Comparison of ENCODE assay signal across 29 mouse cellular contexts in genomic region chr2:160628666-160629527, GRCm38 (mm10). TPM values are rescaled to one million over a fixed set of nuclear protein-coding genes. Genes with fewer than 3 reads are reported as not detected.
A peak's percentile ranks its signal among the peaks of the same experiment; 100 is the strongest.
DNase-seq lines count a peak whose midpoint lies in the region; ATAC-seq lines count a peak whose summit lies in the region.
"Had no signal": no experiment of that assay in that cellular context is flagged by ENCODE, and none has a peak within 500 bp of the region (broad histone marks: within the 10 kb centered on the region; RNA-seq: fewer than 3 reads in every experiment).

No protein-coding gene starts in this region.

- no peak overlapping the region for H3K9ac ChIP-seq in midbrain, embryonic 11.5 days (ENCODE audit: low read length)
- H3K9ac ChIP-seq in midbrain, embryonic 13.5 days (replicated peaks): no peak overlapping the region
- H3K9ac ChIP-seq in liver, embryonic 15.5 days: no peak overlapping the region
- H3K9ac ChIP-seq: embryonic facial prominence, embryonic 15.5 days; heart, embryonic 13.5 days; hindbrain, embryonic 15.5 days; limb, embryonic 13.5 days; midbrain, embryonic 12.5 days; neural tube, embryonic 13.5 days had no signal

- no peaks in the 10 kb centered on the region for H3K36me3 ChIP-seq in heart, embryonic 10.5 days
- no peaks in the 10 kb centered on the region for H3K36me3 ChIP-seq in midbrain, embryonic 11.5 days (ENCODE audit: control insufficient read depth, insufficient read depth, low read length)
- no peaks in the 10 kb centered on the region for H3K36me3 ChIP-seq in midbrain, embryonic 13.5 days
- H3K36me3 ChIP-seq in liver, embryonic 15.5 days (replicated peaks): no peaks in the 10 kb centered on the region
- H3K36me3 ChIP-seq: embryonic facial prominence, embryonic 10.5 days; embryonic facial prominence, embryonic 15.5 days; heart, embryonic 13.5 days; hindbrain, embryonic 10.5 days; hindbrain, embryonic 15.5 days; limb, embryonic 13.5 days; midbrain, embryonic 12.5 days; neural tube, embryonic 13.5 days had no signal

- ATAC-seq in midbrain, embryonic 11.5 days (ENCODE audit: low FRiP score): no peak
- no peak for ATAC-seq in midbrain, embryonic 13.5 days
- peak; percentile 64 for ATAC-seq in liver, embryonic 15.5 days (ENCODE audit: insufficient read depth)
- ATAC-seq: activated CD4-positive, CD25-positive, alpha-beta regulatory T cell, adult 4 months; forebrain, embryonic 16.5 days; inflammation-experienced regulatory T-cells, adult 6 months had no signal

- peak; percentile 72 for DNase-seq in heart, embryonic 10.5 days (ENCODE audit: low spot score)
- no peak for DNase-seq in heart, adult 8-10 months (ENCODE audit: low spot score)
- peak; percentile 79 for DNase-seq in midbrain, embryonic 11.5 days (ENCODE audit: low spot score, missing footprints)
- no peak for DNase-seq in MN1 (ENCODE audit: low spot score)
- no peak for DNase-seq in gastrocnemius, postnatal 10 days
- DNase-seq: adrenal gland, adult 2 months; adrenal gland, postnatal 36 days; cerebellum, adult 18-20 months; cerebellum, postnatal 10 days; heart, postnatal 14 days; kidney, adult 11 months; kidney, postnatal 25 days; lung, adult 2 months; thymus, adult 2 months; thymus, postnatal 36 days had no signal

- WGBS in heart, embryonic 10.5 days: 77% methylated on average over 12 of the region's 12 CpGs
- 91% methylated on average over 12 of the region's 12 CpGs for WGBS in midbrain, embryonic 11.5 days
- WGBS in midbrain, embryonic 13.5 days: 90% methylated on average over 12 of the region's 12 CpGs
- 81% methylated on average over 12 of the region's 12 CpGs for WGBS in liver, embryonic 15.5 days (ENCODE audit: insufficient replicate concordance)

- H3K4me3 ChIP-seq in heart, embryonic 10.5 days: no peak overlapping the region
- H3K4me3 ChIP-seq in midbrain, embryonic 11.5 days (ENCODE audit: low read depth, low read length): no peak overlapping the region
- H3K4me3 ChIP-seq in midbrain, embryonic 13.5 days (replicated peaks): no peak overlapping the region
- H3K4me3 ChIP-seq in liver, embryonic 15.5 days (replicated peaks): no peak overlapping the region
- H3K4me3 ChIP-seq: embryonic facial prominence, embryonic 10.5 days; embryonic facial prominence, embryonic 15.5 days; heart, embryonic 13.5 days; hindbrain, embryonic 10.5 days; hindbrain, embryonic 15.5 days; layer of hippocampus, adult 2 months; limb, embryonic 13.5 days; midbrain, embryonic 12.5 days; neural tube, embryonic 13.5 days had no signal

- H3K27me3 ChIP-seq in heart, embryonic 10.5 days (ENCODE audit: insufficient read depth, poor library complexity, severe bottlenecking): no peaks in the 10 kb centered on the region
- no peaks in the 10 kb centered on the region for H3K27me3 ChIP-seq in midbrain, embryonic 11.5 days (ENCODE audit: control insufficient read depth, insufficient read depth, low read length)
- no peaks in the 10 kb centered on the region for H3K27me3 ChIP-seq in midbrain, embryonic 13.5 days
- H3K27me3 ChIP-seq in liver, embryonic 15.5 days: peaks cover 10% of the 10 kb centered on the region
- H3K27me3 ChIP-seq: embryonic facial prominence, embryonic 15.5 days; heart, embryonic 13.5 days; hindbrain, embryonic 15.5 days; limb, embryonic 13.5 days; midbrain, embryonic 12.5 days; neural tube, embryonic 13.5 days had no signal

- H3K9me3 ChIP-seq in heart, embryonic 10.5 days: no peaks in the 10 kb centered on the region
- H3K9me3 ChIP-seq in midbrain, embryonic 11.5 days (ENCODE audit: control insufficient read depth, low read length): no peaks in the 10 kb centered on the region
- no peaks in the 10 kb centered on the region for H3K9me3 ChIP-seq in midbrain, embryonic 13.5 days
- no peaks in the 10 kb centered on the region for H3K9me3 ChIP-seq in liver, embryonic 15.5 days (replicated peaks)
- H3K9me3 ChIP-seq: embryonic facial prominence, embryonic 10.5 days; embryonic facial prominence, embryonic 15.5 days; heart, embryonic 13.5 days; hindbrain, embryonic 10.5 days; hindbrain, embryonic 15.5 days; limb, embryonic 13.5 days; midbrain, embryonic 12.5 days; neural tube, embryonic 13.5 days had no signal

- H3K4me2 ChIP-seq in midbrain, embryonic 11.5 days: no peak overlapping the region
- H3K4me2 ChIP-seq in midbrain, embryonic 13.5 days (replicated peaks): no peak overlapping the region
- no peak overlapping the region for H3K4me2 ChIP-seq in liver, embryonic 15.5 days
- H3K4me2 ChIP-seq: embryonic facial prominence, embryonic 15.5 days; heart, embryonic 13.5 days; hindbrain, embryonic 15.5 days; limb, embryonic 13.5 days; midbrain, embryonic 12.5 days; neural tube, embryonic 13.5 days had no signal

- H3K27ac ChIP-seq in heart, embryonic 10.5 days: no peak overlapping the region
- H3K27ac ChIP-seq in midbrain, embryonic 11.5 days (ENCODE audit: low read depth, low read length): no peak overlapping the region
- H3K27ac ChIP-seq in midbrain, embryonic 13.5 days: no peak overlapping the region
- peak overlapping the region; percentile 19; the same call in 1 of the 2 replicates for H3K27ac ChIP-seq in liver, embryonic 15.5 days (replicated peaks)
- H3K27ac ChIP-seq: embryonic facial prominence, embryonic 10.5 days; embryonic facial prominence, embryonic 15.5 days; heart, embryonic 13.5 days; hindbrain, embryonic 10.5 days; hindbrain, embryonic 15.5 days; layer of hippocampus, adult 2 months; limb, embryonic 13.5 days; midbrain, embryonic 12.5 days; neural tube, embryonic 13.5 days had no signal

- H3K4me1 ChIP-seq in heart, embryonic 10.5 days: no peaks in the 10 kb centered on the region
- no peaks in the 10 kb centered on the region for H3K4me1 ChIP-seq in midbrain, embryonic 11.5 days (ENCODE audit: control insufficient read depth, insufficient read depth, low read length)
- H3K4me1 ChIP-seq in midbrain, embryonic 13.5 days (replicated peaks): no peaks in the 10 kb centered on the region
- peaks cover 16% of the 10 kb centered on the region for H3K4me1 ChIP-seq in liver, embryonic 15.5 days (replicated peaks)
- H3K4me1 ChIP-seq: embryonic facial prominence, embryonic 10.5 days; embryonic facial prominence, embryonic 15.5 days; hindbrain, embryonic 10.5 days; hindbrain, embryonic 15.5 days; limb, embryonic 13.5 days; midbrain, embryonic 12.5 days; neural tube, embryonic 13.5 days had no signal

RNA-seq across cellular contexts. Expression of gene Top1, which starts 16.8 kb away (rescaled TPM):
- polyA plus RNA-seq in heart, embryonic 10.5 days (2016; fragmentation: Nextera tagmentation; extraction: Ambion mirVana): 54.7 and 69.5 TPM in 2 replicates
- 10 to 100 TPM; 39.8 to 46.9 (median 43.0) TPM for total RNA-seq in heart, adult 8-10 months (2022)
- polyA plus RNA-seq in midbrain, embryonic 11.5 days (2014; fragmentation: Nextera tagmentation; extraction: Ambion mirVana): 114 and 122 TPM in 2 replicates
- polyA plus RNA-seq in midbrain, embryonic 13.5 days (2015; fragmentation: Nextera tagmentation; extraction: Ambion mirVana): 115 and 116 TPM in 2 replicates
- polyA plus RNA-seq in liver, embryonic 15.5 days (2015; fragmentation: Nextera tagmentation; extraction: Ambion mirVana): 55.3 and 56.7 TPM in 2 replicates
- 10 to 100 TPM; 42.3 to 54.4 TPM for total RNA-seq in gastrocnemius, postnatal 10 days (2021)

Comparison
In these comparisons a context has a peak if more than half of its experiments do, and no peak if none do; other contexts are left out.
1. DNase-seq: peak in heart, embryonic 10.5 days (single experiment) and midbrain, embryonic 11.5 days (single experiment); none in heart, adult 8-10 months (single experiment), MN1 (single experiment) and gastrocnemius, postnatal 10 days (single experiment).